Mouse (Mus musculus) gastrocnemius, adult 8-10 months (tissue): ENCODE data around the gene Pmfbp1. TPM values are rescaled to one million over a fixed set of nuclear protein-coding genes. Genes with fewer than 3 reads are reported as not detected.

Experiments
- DNase-seq, 2 experiments: peaks; one replicate each; pipeline ENCODE4 v3.0.0; 2022; ENCODE audit warnings: low spot score in 2 of 2
- total RNA-seq, 4 experiments: library from RNA; stranded (reverse); gene quantifications; 2 replicates each; pipeline ENCODE4 v1.2.4; 2022

Gene Pmfbp1
- total RNA-seq, 4 experiments from 2014 or later: not detected

GRCm38 (mm10) chr8:109499009-109499717 lies 5.3 kb downstream of the Pmfbp1 start:
- no peak for DNase-seq

- no peak for DNase-seq
These were observed 9.7 kb downstream of the Pmfbp1 start for GRCm38 (mm10) chr8:109503566-109503965.

- DNase-seq: no peak
These were observed 11.7 kb downstream of the Pmfbp1 start for GRCm38 (mm10) chr8:109505560-109505959.

GRCm38 (mm10) chr8:109524008-109524407 lies 30.2 kb downstream of the Pmfbp1 start:
- DNase-seq: no peak

- DNase-seq: no peak
These were observed 41.5 kb downstream of the Pmfbp1 start for GRCm38 (mm10) chr8:109535140-109535990.

GRCm38 (mm10) chr8:109536703-109537102 lies 42.9 kb downstream of the Pmfbp1 start:
- DNase-seq: peak; percentile 51 to 56

- no peak for DNase-seq
These were observed 48.3 kb downstream of the Pmfbp1 start for GRCm38 (mm10) chr8:109542165-109542564.

GRCm38 (mm10) chr8:109542748-109543519 lies 49.1 kb downstream of the Pmfbp1 start:
- DNase-seq: no peak

- DNase-seq: no peak
These were observed 50.2 kb downstream of the Pmfbp1 start for GRCm38 (mm10) chr8:109544049-109544448.

- DNase-seq: no peak
These were observed 57.8 kb downstream of the Pmfbp1 start for GRCm38 (mm10) chr8:109551663-109552062.

- DNase-seq: no peak
These were observed 70.1 kb downstream of the Pmfbp1 start for GRCm38 (mm10) chr8:109563881-109564280.

GRCm38 (mm10) chr8:109564766-109565165 lies 70.9 kb downstream of the Pmfbp1 start:
- no peak for DNase-seq

- DNase-seq: peak; percentile 97 to 98
These were observed 71.9 kb downstream of the Pmfbp1 start, which contains the start of the genes Dhx38 and Txnl4b for GRCm38 (mm10) chr8:109565498-109566333. TSS of gene Dhx38 (minus strand) at chr8:109565861. TSS of gene Txnl4b (plus strand) at chr8:109565892.

- no peak for DNase-seq
These were observed 77.3 kb downstream of the Pmfbp1 start for GRCm38 (mm10) chr8:109571139-109571538.

- DNase-seq: no peak
These were observed 82.5 kb downstream of the Pmfbp1 start for GRCm38 (mm10) chr8:109576311-109576710.

GRCm38 (mm10) chr8:109578900-109579301 lies 85.1 kb downstream of the Pmfbp1 start, which contains the start of gene Hp:
TSS of gene Hp (minus strand) at chr8:109579172.
- no peak for DNase-seq

- no peak for DNase-seq
These were observed 90.5 kb downstream of the Pmfbp1 start for GRCm38 (mm10) chr8:109584293-109584692.

- no peak for DNase-seq
These were observed 91.0 kb downstream of the Pmfbp1 start for GRCm38 (mm10) chr8:109584830-109585229.

GRCm38 (mm10) chr8:109585652-109586051 lies 91.8 kb downstream of the Pmfbp1 start:
- DNase-seq: no peak

- no peak for DNase-seq
These were observed 93.2 kb downstream of the Pmfbp1 start for GRCm38 (mm10) chr8:109586972-109587504.
